Mouse (Mus musculus): ENCODE measurements at regions not wholly inside any gene's neighbourhood (a gene's known extent, or its start where the extent isn't known, plus 50 kb on each side); places are given as distances from the start of the nearest gene placed in this dataset.

DNA sequence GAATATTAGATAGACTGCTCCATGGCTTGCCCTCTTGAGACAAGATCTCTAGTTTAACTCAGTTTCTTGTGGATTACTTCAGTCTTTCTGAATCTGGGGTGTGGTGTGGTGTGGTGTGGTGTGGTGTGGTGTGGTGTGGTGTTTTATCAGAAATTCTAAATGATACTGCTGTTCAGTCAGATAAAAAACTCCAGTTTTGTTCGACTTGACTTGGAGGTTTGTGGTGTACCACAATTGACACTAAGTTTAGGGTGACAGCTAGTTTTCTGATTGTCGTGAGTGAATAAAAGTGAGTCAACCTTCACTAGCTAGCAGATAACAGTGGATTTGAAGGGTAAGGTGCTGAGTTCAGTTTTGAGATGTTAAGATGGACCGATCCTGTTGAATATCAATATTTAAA, 89.5 kb upstream of the Cdkn2b start:
- DNase-seq (ENCODE audit: low spot score in 2 of 2), result no peak

DNA sequence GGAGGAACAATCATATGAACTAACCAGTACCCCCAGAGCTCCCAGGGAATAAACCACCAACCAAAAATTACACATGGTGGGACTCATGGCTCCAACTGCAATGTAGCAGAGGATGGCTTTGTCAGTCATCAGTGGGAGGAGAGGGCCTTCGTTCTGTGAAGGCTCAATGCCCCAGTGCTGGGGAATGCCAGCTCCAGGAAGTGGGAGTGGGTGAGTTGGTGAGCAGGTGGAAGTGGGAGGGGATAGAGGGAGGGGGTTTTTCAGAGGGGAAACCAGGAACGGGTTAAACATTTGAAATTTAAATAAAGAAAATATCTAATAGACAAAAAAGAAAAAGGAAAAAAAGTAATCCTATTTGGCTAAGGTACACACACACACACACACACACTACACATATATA, 88.4 kb upstream of the Cdkn2b start:
- DNase-seq (ENCODE audit: low spot score in 2 of 2), result no peak

GRCm38 (mm10) chr4:89396020-89396419, 85.2 kb upstream of the Cdkn2b start:
- DNase-seq (ENCODE audit: low spot score in 2 of 2), result no peak

DNA sequence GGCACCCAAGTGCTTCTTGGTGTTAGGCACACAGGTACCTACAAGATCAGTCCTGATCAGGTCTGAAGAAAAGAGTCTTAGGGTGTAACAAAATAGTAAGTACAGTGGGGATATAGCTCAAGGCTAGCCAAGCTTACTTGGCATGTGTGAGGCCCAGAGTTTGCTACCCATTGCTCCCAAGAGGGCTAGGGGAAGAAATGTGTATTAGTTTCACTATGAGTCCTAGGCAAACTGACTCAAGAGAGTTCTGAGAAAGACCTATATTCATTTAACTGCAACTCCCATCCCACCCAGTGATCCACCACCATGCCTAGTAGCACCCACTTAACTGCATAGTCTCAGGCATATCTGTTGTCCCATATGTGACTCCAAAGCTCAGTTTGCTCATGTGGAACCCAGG, 84.5 kb upstream of the Cdkn2b start:
- DNase-seq (ENCODE audit: low spot score in 2 of 2), result no peak

DNA sequence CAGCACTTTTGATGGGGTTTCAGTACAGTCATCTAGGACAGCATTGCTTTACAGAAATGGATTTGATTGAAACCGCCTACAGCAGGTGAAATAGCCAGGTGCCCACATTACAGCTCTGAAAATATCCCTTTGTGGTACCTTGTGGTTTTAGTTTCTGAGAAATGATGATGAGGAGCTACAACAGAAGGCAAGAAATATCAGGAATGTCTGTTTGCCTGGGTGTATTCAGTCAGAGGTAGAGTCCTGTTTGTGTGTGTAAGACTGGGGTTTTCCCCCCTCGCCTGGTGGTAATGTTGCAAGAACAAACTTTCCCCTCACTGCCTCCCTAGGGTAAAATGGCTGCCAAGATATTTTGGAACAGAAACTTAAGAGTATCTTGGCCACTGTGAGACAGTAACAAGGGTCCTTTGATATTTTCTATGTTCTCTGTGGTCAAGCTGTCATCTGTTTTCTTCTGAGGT, 82.4 kb upstream of the Cdkn2b start:
- no peak for DNase-seq (ENCODE audit: low spot score in 2 of 2)

- DNase-seq (ENCODE audit: low spot score in 2 of 2), result no peak
Measured at GRCm38 (mm10) chr4:89392791-89393190, 82.0 kb upstream of the Cdkn2b start.

- DNase-seq (ENCODE audit: low spot score in 2 of 2), result no peak
Measured at GRCm38 (mm10) chr4:89391463-89392308, 80.8 kb upstream of the Cdkn2b start.

GRCm38 (mm10) chr4:89383548-89383947, 72.7 kb upstream of the Cdkn2b start:
- DNase-seq (ENCODE audit: low spot score in 2 of 2), result no peak

GRCm38 (mm10) chr4:89382434-89382976, 71.7 kb upstream of the Cdkn2b start:
- DNase-seq (ENCODE audit: low spot score in 2 of 2), result no peak

- no peak for DNase-seq (ENCODE audit: low spot score in 2 of 2)
Measured at GRCm38 (mm10) chr4:89381763-89382162, 70.9 kb upstream of the Cdkn2b start.

DNA sequence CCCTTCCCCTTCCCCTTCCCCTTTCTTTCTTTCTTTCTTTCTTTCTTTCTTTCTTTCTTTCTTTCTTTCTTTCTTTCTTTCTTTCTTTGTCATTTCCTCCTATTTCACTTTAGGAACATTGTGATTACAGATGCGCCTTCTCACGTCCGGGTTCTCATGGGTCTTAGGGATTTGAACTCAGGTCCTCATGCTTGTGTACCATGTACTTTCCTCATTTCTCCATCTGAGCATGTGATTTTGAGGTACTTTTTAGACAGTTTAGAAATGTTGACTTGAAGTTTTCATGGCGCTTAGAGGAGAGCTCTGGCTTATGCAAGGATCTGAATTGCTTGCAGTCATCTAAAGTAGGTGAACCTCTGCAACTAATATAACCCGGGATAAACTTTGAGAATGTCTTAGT, 70.2 kb upstream of the Cdkn2b start:
- no peak for DNase-seq (ENCODE audit: low spot score in 2 of 2)

GRCm38 (mm10) chr4:89380330-89380945, 69.6 kb upstream of the Cdkn2b start:
- no peak for DNase-seq (ENCODE audit: low spot score in 2 of 2)

GRCm38 (mm10) chr4:89379622-89380329, 68.9 kb upstream of the Cdkn2b start:
- DNase-seq (ENCODE audit: low spot score in 2 of 2), result no peak

DNA sequence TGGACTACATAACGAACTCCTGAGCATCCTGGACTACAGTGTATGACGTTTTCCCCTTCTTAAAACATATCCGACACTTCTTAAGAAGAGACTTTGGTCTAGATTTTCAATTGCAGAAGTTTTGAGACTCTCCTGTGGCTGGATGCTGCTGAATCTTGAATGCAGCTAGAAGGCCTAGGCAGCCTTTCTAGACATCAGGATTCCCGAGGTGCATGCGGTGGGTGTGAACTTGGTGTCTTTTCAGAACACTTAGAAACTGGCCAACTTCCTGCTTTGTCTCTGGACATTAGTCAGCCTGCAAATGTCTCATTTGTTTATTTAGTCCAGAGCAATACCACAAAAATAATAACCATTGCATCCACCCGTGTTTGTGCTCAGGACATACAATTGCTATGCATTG, 61.8 kb upstream of the Cdkn2b start:
- DNase-seq (ENCODE audit: low spot score in 2 of 2), result no peak

GRCm38 (mm10) chr4:89368850-89369524, 58.1 kb upstream of the Cdkn2b start:
- DNase-seq (ENCODE audit: low spot score in 2 of 2), result no peak

DNA sequence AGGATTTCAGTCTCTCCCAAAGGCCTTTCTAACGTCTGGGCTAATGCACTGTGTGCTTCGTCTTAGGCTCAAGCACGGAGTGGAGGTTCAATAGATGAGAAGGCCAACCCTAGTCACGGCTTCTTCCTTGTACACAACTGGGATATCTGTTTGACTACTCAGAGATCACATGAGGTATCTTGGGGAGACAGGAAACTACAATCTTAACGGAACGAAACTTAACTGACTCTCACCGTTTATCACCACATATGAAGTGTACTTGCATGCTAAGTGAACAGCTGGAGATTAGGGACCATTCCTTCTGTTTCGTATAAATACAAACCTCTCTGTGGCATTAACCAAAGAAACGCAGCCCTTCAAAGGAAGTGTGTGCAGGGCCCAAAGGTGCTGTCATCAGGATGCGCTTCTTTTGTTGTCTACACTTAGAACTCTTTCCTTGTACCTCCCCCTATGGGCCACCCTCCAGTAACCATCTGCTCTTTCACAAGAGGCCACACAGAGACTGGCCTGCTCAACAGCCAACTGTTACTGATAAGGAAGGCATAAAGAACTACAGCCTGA, 55.8 kb upstream of the Cdkn2b start:
- DNase-seq (ENCODE audit: low spot score in 2 of 2), result no peak

DNA sequence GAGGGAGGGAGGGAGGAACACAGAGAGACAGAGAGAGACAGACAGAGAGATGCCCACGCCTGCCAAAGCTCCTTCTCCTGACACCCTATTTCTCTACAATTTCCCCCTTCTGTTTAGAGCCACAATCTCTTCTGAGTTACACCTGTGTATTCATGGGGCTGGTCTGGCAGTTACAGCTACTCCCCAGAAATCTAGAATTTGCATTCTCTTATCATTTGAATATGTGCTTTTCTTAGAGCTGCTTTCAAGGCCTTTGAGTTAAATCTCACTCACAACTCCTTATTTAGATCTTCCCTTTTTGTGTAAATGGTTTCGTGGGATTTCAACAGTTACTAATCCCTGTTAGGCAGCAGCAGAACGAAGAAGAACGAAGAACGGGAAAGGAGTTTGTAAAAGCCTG, 55.0 kb upstream of the Cdkn2b start:
- no peak for DNase-seq (ENCODE audit: low spot score in 2 of 2)

DNA sequence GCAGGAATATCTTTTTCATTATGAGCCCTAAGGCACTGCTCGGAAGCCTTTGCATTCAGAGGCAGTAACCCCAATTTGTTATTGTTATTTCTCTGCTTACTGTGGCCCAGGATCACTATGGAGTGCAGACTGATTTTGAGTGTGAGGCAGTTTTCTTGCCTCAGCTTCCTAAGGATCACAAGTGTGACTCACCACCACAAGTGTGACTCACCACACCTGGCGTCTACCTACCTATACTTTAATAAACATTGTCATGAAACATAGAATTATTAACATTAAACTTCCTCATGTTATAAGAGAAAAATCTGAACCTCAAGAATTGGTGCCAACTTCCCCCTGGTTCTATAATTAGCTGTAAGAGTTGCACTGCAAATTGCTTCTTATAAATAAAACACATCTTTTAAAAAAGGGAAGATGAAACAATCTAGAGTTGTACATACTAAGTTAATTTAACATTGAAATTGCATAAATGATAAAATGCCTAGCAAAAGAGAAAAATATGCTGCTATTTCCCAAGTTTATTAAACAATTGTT, 52.4 kb upstream of the Cdkn2b start:
- DNase-seq (ENCODE audit: low spot score in 2 of 2), result no peak

DNA sequence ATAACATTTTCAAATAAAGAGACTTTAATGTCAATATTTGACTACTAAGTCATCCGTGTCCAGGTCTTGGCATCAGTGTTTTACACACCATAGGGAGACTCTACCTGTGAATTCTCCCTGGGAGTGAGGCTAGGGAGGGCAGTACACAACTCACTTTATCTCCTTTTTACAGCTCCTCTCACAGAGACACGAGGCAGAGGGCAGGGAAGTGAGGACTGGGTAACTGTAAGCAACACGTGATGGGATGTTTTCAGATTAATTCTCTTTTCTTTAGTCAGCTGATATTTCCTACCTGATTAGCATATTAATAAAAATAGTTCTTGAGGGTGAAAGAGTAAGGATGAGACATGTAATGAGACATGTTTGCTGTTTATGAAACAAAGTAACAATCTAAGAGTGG, 51.8 kb upstream of the Cdkn2b start:
- DNase-seq (ENCODE audit: low spot score in 2 of 2), result no peak

DNA sequence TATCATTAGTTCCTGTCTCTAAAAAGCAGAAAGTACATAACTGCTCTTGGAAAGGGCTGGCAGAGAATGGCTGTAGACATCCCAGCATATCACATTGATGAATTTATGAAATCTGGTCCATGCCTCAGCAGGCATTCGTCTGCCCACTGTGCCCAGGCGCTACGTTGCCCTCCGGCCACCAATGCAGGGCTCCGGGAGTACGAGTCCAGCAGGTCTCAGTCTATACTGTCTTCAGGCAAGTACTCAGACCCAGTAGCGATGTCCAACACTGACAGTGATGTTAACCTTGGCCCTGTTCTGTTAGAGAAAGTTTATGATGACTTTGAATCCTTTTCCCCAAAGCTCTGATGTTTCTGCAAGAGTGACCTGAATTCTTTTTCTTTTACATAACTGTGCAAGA, 50.5 kb upstream of the Cdkn2b start:
- no peak for DNase-seq (ENCODE audit: low spot score in 2 of 2)
